ENCODE assay signal across 13 mouse cellular contexts in genomic region chr7:70047415-70047753, GRCm38 (mm10).
"Had no signal": no experiment of that assay in that cellular context is flagged by ENCODE, and none has a peak within 500 bp of the region (broad histone marks: within the 10 kb centered on the region; RNA-seq: fewer than 3 reads in every experiment).

No protein-coding gene starts in this region.

- H3K27ac ChIP-seq: kidney, postnatal 0 days; layer of hippocampus, adult 2 months; left cerebral cortex, adult 2 months; liver, embryonic 13.5 days; midbrain, embryonic 12.5 days; neural tube, embryonic 12.5 days had no signal

- DNase-seq: kidney, postnatal 25 days; layer of hippocampus, adult 9-11 months; liver, embryonic 13.5 days; lung, adult 2 months; lung, postnatal 14 days; lung, postnatal 4 days; thymus, adult 18-20 months; thymus, postnatal 36 days had no signal

- H3K27me3 ChIP-seq: liver, embryonic 13.5 days; neural tube, embryonic 12.5 days had no signal

- H3K4me1 ChIP-seq: liver, embryonic 13.5 days; neural tube, embryonic 12.5 days had no signal

- H3K36me3 ChIP-seq: liver, embryonic 13.5 days; midbrain, embryonic 12.5 days; neural tube, embryonic 12.5 days had no signal

- H3K9me3 ChIP-seq: liver, embryonic 13.5 days; midbrain, embryonic 12.5 days; neural tube, embryonic 12.5 days had no signal

- H3K4me3 ChIP-seq: layer of hippocampus, adult 2 months; left cerebral cortex, adult 2 months; liver, embryonic 13.5 days; midbrain, embryonic 12.5 days; neural tube, embryonic 12.5 days had no signal

- H3K9ac ChIP-seq: liver, embryonic 13.5 days; midbrain, embryonic 12.5 days; neural tube, embryonic 12.5 days had no signal

- H3K4me2 ChIP-seq: liver, embryonic 13.5 days; midbrain, embryonic 12.5 days; neural tube, embryonic 12.5 days had no signal
